Mouse (Mus musculus) brown adipose tissue, adult 24 weeks (tissue): ENCODE results near the gene Ccdc83. TPM values are rescaled to one million over a fixed set of nuclear protein-coding genes. Genes with fewer than 3 reads are reported as not detected.

ENCODE experiments used
- H3K27ac ChIP-seq: fragments of 200-500 bp; replicated peaks from 2 replicates; pipeline ENCODE4 v1.5.1; 2012; ENCODE audit warnings: low read depth, mild to moderate bottlenecking, low read length
- H3K4me1 ChIP-seq: fragments of 200-500 bp; 2 replicates; pipeline ENCODE4 v1.6.1; 2012; ENCODE audit warnings: low read length, mixed read lengths; ENCODE audit not compliant: control insufficient read depth, insufficient read depth, insufficient read length
- H3K4me3 ChIP-seq: fragments of 200-500 bp; 2 replicates; pipeline ENCODE4 v1.5.1; 2012; ENCODE audit warnings: low read depth, mild to moderate bottlenecking, low read length, moderate library complexity; ENCODE audit not compliant: insufficient read depth
- polyA plus RNA-seq: library from polyadenylated mRNA; stranded (reverse); fragments of >200 nt; gene quantifications from 2 replicates; pipeline ENCODE4 v1.2.4, GENCODE M21; 2012; ENCODE audit not compliant: missing spikeins, insufficient read depth, insufficient read length

Gene Ccdc83
- not detected in 2 replicates for polyA plus RNA-seq

DNA sequence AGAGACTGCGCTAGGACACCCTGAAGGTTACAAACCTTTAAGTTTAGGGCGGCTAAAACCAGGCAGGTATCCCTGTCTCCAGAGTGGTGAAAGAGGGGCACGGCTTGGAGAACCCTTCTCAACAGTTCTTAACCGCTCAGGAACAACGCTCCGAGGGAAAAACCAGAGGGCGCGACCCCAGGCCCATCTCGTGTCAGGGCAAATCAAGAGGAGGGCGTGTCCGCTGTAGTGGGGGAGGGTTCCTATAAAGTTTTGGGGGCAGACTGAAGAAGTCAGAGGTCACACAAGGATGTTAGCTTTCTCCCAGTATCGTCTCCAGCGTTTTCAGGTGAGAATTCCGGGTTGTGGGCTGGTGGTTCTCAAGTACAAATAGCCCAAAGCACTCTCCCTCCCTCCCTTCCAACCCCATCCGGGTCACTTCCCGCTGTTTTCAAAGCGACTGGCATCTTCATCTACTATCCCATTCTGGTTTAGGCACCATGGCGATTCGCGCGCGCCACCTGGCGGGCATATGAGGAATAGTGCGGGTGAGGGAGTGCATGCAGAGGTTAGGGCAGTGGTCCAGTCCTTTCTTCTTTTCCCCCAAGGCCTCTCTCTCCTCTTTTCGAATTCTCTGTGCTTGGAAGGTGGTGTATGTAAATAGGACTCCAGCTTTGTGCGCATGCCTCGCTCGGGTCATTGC lies at the start of gene Ccdc83:
Gene Ccdc83 (minus strand): TSS at position 489 of the 682 bp plus-strand sequence.
- Histone ChIP-seq H3K4me1 (no peaks in the 10 kb centered on the region), H3K4me3 (peak within 1 kb of the TSS; percentile 22; the same call in 1 of the 2 replicates), H3K27ac (no peak within 1 kb of the TSS)

DNA sequence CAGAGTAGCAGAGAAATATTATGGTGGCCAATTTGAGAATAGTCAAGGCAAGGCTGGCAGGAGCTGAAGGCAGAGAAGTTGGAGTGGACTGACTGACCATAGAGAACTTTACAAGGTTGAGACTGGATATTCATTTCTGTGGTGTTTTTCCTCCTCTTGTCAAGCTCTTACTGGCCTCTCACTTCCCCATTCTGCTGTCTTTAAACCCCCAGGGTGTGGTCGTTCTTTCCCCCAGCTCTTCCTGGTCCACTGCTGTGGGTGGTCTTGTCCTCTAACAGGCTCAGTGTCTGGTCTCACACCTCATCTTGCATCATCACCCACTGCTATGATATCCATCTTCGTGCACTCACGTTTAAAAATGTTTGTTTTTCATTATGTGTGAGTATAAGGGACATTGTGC lies 47.8 kb upstream of the Ccdc83 start:
- H3K4me3 ChIP-seq, result no peak overlapping the region
- H3K4me1 ChIP-seq, result peaks cover 2% of the 10 kb centered on the region; the same call in 1 of the 2 replicates
- H3K27ac ChIP-seq, result no peak overlapping the region

DNA sequence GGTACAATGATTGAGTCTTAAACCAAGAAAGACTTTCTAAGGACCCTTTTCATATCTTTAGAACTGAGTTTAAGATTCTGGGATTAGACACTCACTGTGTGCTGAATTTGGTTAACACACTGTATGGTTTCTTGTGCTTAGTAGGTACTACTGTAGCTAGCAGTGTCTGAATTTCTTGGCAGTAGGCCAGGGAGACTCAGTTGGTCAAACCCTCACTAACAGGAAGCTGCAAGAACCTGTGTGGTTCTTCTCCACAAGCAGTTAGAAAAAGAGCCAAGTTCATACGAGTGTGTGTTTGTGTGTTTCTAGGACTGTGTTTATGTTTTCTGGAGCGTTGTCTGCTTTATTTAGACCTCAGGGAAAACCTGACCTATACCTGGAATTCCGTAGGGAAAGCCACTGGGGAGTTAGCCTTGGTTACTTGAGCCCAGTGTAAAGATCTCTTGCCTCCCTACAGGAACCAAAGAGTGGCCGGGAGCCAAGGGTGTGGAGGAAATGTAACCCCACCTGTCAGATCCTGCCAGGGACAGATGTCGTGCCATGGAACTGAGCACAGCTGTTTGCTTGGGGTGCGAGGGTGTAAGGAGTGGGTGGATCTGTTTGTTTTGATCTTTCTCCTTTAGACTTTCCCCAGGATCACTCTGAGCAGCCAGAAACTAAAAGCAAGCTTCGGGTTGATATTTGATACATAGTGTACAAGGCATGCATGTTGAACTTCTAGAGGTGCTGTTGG lies 46.7 kb upstream of the Ccdc83 start:
- H3K27ac ChIP-seq, result no peak overlapping the region
- peaks cover 2% of the 10 kb centered on the region; the same call in 1 of the 2 replicates for H3K4me1 ChIP-seq
- no peak overlapping the region for H3K4me3 ChIP-seq

DNA sequence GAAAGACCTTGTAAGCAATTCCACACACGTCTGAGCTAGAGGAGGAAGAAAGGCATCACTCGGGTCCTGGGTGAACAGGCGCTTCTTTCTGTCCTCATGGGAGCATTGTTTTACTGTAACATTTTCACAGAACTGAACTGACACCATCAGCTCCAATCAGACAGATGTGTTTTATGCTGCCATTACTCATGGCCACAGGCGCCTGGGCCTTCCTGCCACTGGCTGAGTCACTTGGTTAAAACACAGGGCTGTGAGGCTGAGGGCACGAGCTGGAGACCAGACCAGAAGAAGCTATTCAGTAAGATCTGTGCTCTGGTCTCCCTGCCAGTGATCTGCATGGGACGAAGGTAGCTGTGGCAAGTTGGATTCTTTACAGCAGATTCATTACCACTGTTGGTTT lies 42.4 kb upstream of the Ccdc83 start:
- no peak overlapping the region for H3K27ac ChIP-seq
- H3K4me1 ChIP-seq, result peaks cover 2% of the 10 kb centered on the region; the same call in 1 of the 2 replicates
- no peak overlapping the region for H3K4me3 ChIP-seq

DNA sequence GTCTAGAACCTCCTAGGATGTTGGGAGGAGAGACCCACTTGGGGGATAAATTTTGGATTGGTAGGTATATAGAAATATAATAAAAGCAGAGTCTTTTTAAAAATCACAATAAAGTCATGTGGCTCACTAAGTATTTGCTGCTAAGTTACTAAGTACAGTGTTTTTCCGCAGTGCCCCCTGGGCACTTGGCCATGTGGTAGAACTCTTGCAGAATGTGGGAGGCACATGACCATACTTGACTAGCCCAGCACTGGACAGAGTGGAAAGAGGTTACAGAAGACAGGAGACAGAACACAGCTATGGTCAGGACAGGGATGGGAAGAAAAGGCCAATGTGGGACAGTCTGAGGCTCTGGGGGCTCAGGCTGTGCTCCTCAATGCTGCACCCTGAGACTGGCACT lies 41.4 kb upstream of the Ccdc83 start:
- Histone ChIP-seq H3K4me1 (no peaks in the 10 kb centered on the region), H3K27ac (no peak overlapping the region), H3K4me3 (no peak overlapping the region)

DNA sequence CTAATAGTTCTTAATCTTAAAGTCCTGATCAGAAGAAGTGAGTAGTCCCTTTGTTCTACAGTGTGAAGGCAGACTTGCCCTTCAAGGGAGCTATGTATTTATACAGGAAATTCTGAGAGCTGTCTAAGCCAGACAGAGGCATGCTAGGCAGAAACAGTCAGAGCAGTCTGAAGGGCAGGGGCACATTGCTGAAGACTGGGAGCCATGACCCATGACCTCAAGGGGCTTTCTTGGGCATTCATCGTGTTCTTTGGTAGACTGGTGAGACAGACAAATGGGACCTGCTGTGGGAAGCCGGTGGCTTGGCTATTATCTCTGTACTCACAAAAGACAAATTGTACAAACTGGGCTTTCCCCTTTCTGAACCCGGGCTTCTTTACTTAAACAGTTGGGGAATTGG lies 40.5 kb upstream of the Ccdc83 start:
- H3K27ac ChIP-seq, result no peak overlapping the region
- no peak overlapping the region for H3K4me3 ChIP-seq
- H3K4me1 ChIP-seq, result no peaks in the 10 kb centered on the region

DNA sequence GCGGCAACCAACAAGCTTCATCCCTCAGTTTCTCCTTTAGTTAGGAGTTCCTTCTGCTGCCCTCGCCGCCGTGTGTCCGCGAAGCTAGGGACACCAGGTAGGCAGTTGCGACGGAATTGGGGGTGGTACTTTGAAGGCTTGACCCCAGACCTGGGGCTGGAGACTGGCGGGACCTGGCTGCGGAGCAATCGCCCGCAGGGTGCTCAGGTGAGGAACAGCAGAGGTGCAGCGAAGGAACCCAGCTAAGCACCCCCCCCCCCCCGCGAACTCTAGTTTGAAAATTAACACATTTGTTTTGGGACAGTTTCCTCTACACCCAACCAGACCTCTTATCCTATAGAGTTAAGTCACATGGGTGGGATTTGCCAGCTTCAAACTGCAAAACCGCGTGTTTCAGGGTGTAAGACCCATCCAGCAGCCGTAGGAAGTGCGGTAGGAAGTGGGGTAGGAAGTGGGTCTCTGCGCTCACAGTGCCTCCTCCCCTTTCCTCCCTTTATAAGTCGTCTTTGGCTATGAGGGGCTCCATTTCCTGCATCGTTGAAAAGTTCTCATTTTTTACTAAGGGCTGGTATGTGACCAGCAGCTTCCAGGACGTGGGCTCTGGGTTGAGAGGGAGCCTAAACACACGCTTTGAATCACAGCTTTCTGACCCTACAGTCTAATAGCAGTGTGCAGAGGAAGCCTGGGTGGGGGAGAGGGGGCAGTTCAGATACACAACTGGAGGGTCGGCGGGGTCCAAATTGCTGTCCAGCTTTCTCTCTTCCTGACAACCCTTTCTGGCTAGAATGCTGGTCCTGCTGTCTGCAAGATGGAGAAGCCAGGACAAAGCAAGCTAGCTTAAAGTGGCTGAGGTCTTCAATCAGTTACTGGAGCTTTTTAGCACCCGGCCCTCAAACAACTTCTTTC lies 37.3 kb upstream of the Ccdc83 start:
- peak overlapping the region; percentile 49 for H3K4me3 ChIP-seq
- no peak overlapping the region for H3K27ac ChIP-seq
- H3K4me1 ChIP-seq, result no peaks in the 10 kb centered on the region

DNA sequence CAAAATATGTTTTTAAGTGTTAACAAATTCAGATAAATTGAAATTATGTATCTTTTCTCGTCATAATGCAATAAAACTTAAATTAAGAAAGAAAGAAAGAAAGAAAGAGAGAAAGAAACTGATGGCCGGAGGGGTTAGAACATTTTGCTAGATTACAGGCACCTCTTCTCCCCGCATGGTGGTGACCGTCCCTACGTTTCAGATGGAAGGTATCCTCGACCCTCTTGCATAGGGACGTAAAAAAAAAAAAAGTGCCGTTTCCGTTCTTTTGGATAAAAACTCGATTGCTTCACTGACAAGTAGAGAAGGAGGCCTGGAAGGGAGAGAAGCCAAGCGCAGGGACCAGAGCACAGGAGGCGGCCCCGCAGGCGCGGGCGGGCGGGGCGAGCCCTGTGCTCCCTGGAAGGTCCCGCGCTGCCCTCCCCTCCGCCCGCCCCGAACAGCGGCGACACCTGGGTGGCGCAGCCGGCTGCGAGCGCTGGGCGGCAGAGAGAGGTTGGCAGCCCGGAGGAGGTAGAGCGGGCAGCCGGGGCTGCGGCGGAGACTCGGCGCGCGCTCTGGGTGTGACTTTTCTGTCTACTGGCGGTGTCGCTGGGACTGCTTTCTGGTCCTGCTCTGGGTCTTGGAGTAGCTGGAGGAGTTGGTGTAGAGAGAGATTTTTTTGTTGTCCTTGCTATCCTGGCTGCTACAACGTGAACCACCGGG lies 36.5 kb upstream of the Ccdc83 start, which contains the start of gene Sytl2:
Gene Sytl2 (plus strand): TSS at position 311 of the 705 bp plus-strand sequence.
- Histone ChIP-seq H3K4me1 (no peaks in the 10 kb centered on the region), H3K27ac (no peak within 1 kb of the TSS), H3K4me3 (peak within 1 kb of the TSS; percentile 49)

DNA sequence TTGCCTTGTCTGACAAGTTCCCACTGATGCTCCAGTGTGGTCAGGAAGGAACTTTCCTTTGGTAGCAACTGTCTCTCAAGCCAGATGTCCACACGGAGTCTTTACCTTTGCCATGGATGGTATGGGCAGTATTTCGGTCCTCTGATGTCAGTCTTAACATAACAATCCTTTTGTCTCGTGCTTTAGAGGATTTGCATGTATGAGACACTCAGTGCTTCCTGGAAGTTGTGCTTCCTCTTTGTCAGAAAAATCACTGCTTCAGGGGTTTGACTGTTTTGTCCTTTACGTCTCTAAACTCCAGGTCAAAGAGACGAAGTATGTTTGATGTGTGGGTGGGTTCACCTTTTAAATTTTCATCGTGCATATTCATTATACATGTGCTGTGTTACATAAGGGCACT lies 26.3 kb upstream of the Ccdc83 start:
- Histone ChIP-seq H3K4me3 (no peak overlapping the region), H3K27ac (no peak overlapping the region), H3K4me1 (no peaks in the 10 kb centered on the region)

DNA sequence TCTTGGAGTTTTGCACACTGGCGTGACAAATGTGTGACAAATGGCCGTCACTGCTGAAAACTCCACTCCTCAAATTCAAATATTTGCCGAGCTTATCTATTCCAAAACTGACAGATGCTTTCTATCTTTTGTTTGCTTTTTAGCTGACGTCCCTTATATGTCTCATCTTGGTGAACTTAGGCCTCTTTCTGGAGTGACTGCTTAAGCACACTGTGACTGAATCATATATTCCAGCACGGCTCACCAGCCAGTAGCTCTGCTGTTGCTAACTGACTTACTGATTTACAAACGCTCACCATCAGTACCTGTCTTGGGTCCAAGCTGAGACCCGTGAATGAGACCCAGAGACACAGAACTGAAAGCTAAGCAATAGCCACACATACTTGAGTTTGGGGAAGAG lies 19.2 kb upstream of the Ccdc83 start:
- no peaks in the 10 kb centered on the region for H3K4me1 ChIP-seq
- no peak overlapping the region for H3K4me3 ChIP-seq
- no peak overlapping the region for H3K27ac ChIP-seq

DNA sequence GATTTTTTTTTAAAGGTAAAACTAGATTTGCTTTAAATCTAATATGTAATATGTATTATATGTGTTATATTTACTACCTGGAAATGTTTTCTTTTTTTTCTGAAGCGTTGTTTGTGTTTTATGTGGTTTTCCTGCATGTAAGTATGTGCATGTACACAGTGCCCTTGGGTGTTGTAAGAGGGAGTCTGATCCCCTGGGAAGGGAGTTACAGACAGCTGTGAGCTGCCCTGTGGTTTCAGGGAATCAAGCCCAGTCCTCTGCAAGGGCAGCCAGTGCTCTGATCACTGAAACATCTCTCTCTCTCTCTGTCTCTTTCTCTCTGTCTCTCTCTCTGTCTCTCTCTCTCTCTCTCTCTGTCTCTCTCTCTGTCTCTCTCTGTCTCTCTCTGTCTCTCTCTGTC lies 17.2 kb upstream of the Ccdc83 start:
- Histone ChIP-seq H3K4me3 (no peak overlapping the region), H3K4me1 (no peaks in the 10 kb centered on the region), H3K27ac (no peak overlapping the region)

DNA sequence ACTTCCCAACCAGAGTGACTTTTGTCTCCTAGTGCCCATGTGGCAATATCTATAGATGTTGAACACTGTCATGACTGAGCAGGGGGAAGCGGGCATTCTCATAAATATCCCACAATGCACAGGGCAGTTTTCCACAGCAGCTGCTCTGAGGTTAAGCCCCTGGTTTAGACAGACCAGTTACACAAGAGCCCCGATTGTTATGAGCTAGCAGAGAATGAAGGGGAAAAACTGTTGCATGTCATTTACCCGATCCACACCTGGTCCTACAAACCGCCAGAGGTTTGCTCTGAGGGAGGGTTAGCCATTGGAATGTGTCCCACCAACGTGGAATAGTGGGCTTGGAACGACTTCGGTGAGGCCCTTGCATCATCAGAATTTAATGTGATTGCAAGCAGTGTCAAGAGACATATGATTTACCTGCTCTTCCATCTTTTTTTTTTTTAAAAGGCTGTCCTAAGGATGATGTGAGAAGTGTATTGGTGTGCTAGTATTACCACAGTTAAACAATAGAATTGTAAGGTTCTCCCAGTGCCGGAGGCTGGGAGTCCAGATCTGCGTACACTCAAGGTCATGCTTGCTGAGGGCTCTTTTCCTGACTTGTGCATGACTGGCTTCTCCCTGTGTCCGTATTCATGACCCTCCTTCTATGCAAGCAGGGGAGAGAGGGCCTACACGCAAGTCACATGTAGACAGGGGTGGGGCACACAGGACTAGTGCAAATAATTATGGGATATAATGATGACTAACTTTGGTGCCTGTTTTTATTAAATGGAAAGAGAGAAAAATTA lies 16.4 kb upstream of the Ccdc83 start:
- Histone ChIP-seq H3K27ac (no peak overlapping the region), H3K4me1 (no peaks in the 10 kb centered on the region), H3K4me3 (no peak overlapping the region)

DNA sequence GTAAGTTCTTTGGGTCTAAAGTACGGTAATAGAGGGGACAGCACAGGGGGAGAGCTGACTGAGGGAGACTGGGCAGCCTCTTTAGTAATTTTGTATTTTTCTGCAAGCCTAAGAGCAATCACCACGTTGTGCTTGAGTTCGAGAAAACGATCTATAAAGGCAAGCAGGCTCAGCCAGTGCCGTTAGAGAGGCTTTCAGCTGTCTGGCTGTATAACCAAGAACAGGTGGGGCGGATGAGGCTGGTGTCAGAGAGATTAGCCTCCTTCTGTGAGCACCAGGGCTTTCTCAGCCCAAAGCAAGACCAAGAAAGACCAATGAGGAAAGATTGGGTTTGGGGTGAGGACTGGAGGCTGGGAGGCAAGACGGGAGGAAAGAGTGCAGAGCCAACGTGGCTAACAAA lies 15.3 kb upstream of the Ccdc83 start:
- H3K4me1 ChIP-seq, result no peaks in the 10 kb centered on the region
- no peak overlapping the region for H3K27ac ChIP-seq
- no peak overlapping the region for H3K4me3 ChIP-seq

DNA sequence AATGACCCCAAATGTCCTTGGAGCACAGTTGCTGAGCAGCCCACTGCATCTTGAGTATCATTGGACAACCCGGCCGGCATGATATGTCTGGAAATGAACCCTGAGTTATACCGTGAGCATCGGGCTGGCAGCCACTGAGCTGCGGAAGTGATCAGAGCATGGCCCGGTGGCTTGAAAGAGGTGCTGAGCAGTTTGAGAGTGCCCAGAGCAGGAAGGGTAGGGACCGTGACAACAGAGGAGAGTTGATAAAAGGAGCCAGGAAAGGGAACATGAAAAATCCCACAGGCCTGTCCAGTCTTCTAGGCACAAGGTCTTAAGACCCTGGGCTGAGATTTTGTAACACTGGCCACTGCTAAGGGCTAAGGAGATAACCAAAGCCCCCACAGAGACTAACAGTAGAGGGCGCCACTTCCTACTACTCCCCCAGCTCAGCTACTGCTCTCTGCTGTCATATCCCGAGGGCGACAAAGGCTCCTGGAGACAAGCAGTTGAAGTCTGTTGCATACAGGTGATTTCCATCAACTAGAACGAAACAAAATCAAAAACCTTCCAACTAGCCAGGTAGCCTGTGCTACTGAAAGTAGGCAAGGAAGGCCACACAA lies 14.8 kb upstream of the Ccdc83 start:
- no peak overlapping the region for H3K27ac ChIP-seq
- H3K4me1 ChIP-seq, result no peaks in the 10 kb centered on the region
- H3K4me3 ChIP-seq, result no peak overlapping the region
